Mouse (Mus musculus): ENCODE measurements around the gene Zfr. TPM values are rescaled to one million over a fixed set of nuclear protein-coding genes. Genes with fewer than 3 reads are reported as not detected.
"Not testable (repeated sequence)": the region's sequence is repeated elsewhere in the genome, so short reads cannot be mapped to it uniquely, and the experiment has no call there.

Gene Zfr
- polyA plus RNA-seq, 1 experiment from 2014 or later, result 119 TPM

- H3K27me3 ChIP-seq, result no peaks in the 10 kb centered on the region
- H3K36me3 ChIP-seq (ENCODE audit: poor library complexity, severe bottlenecking), result no peaks in the 10 kb centered on the region
- ATAC-seq, result no peak
- H3K27ac ChIP-seq, result no peak overlapping the region
- H3K9ac ChIP-seq, result no peak overlapping the region
- H3K4me2 ChIP-seq, result no peak overlapping the region
- WGBS, result 90% methylated on average over 1 of the region's 1 CpGs
- no peaks in the 10 kb centered on the region for H3K9me3 ChIP-seq (replicated peaks)
- H3K4me1 ChIP-seq, result peaks cover 20% of the 10 kb centered on the region
- no peak overlapping the region for H3K4me3 ChIP-seq
Observed at GRCm38 (mm10) chr15:12212266-12212665, 94.6 kb downstream of the Zfr start.

GRCm38 (mm10) chr15:12214531-12215414, 97.1 kb downstream of the Zfr start:
- no peak for ATAC-seq
- H3K4me3 ChIP-seq, result no peak overlapping the region
- H3K9me3 ChIP-seq (replicated peaks), result no peaks in the 10 kb centered on the region
- no peaks in the 10 kb centered on the region for H3K36me3 ChIP-seq (ENCODE audit: poor library complexity, severe bottlenecking)
- no peak overlapping the region for H3K9ac ChIP-seq
- H3K4me2 ChIP-seq, result no peak overlapping the region
- H3K27ac ChIP-seq, result no peak overlapping the region
- H3K27me3 ChIP-seq, result no peaks in the 10 kb centered on the region
- H3K4me1 ChIP-seq, result peaks cover 23% of the 10 kb centered on the region; the same call in 1 of the 2 replicates
- WGBS, result 88% methylated on average over 14 of the region's 14 CpGs

GRCm38 (mm10) chr15:12215415-12215718, 97.7 kb downstream of the Zfr start:
- H3K9ac ChIP-seq, result no peak overlapping the region
- no peak overlapping the region for H3K27ac ChIP-seq
- H3K4me2 ChIP-seq, result no peak overlapping the region
- H3K4me3 ChIP-seq, result no peak overlapping the region
- no peaks in the 10 kb centered on the region for H3K36me3 ChIP-seq (ENCODE audit: poor library complexity, severe bottlenecking)
- ATAC-seq, result no peak
- no peaks in the 10 kb centered on the region for H3K9me3 ChIP-seq (replicated peaks)
- WGBS, result 95% methylated on average over 5 of the region's 5 CpGs
- no peaks in the 10 kb centered on the region for H3K27me3 ChIP-seq
- peaks cover 23% of the 10 kb centered on the region; the same call in 1 of the 2 replicates for H3K4me1 ChIP-seq

- H3K9me3 ChIP-seq (replicated peaks), result no peaks in the 10 kb centered on the region
- 97% methylated on average over 8 of the region's 8 CpGs for WGBS
- no peaks in the 10 kb centered on the region for H3K36me3 ChIP-seq (ENCODE audit: poor library complexity, severe bottlenecking)
- no peak overlapping the region for H3K27ac ChIP-seq
- H3K4me3 ChIP-seq, result no peak overlapping the region
- no peak overlapping the region for H3K4me2 ChIP-seq
- peaks cover 24% of the 10 kb centered on the region for H3K4me1 ChIP-seq
- H3K27me3 ChIP-seq, result no peaks in the 10 kb centered on the region
- ATAC-seq, result no peak
- H3K9ac ChIP-seq, result no peak overlapping the region
Observed at GRCm38 (mm10) chr15:12216119-12216518, 98.5 kb downstream of the Zfr start.

GRCm38 (mm10) chr15:12216798-12217197, 99.2 kb downstream of the Zfr start:
- Histone ChIP-seq H3K27ac (no peak overlapping the region), H3K9ac (no peak overlapping the region), H3K9me3 (replicated peaks) (no peaks in the 10 kb centered on the region), H3K4me3 (no peak overlapping the region), H3K27me3 (no peaks in the 10 kb centered on the region), H3K36me3 (ENCODE audit: poor library complexity, severe bottlenecking) (no peaks in the 10 kb centered on the region), H3K4me2 (no peak overlapping the region), H3K4me1 (peaks cover 23% of the 10 kb centered on the region)
- WGBS, result 84% methylated on average over 13 of the region's 13 CpGs
- no peak for ATAC-seq

DNA sequence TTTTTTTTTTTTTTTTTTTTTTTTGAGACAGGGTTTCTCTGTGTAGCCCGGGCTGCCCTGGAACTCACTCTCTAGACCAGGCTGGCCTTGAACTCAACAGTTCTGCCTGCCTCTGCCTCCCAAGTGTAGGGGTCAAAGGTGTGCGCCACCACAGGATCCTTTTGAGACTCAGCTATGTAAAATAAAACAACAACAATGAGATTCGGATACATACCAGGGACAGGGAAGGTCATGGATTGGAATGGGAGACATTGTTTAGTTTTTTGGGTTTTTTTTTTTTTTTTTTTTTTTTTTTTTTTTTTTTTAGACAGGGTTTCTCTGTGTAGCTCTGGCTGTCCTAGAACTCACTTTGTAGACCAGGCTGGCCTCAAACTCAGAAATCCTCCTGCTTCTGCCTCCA, 99.7 kb downstream of the Zfr start:
- not testable (repeated sequence) for H3K9me3 ChIP-seq (replicated peaks); H3K27me3 ChIP-seq; H3K4me2 ChIP-seq; H3K9ac ChIP-seq; H3K36me3 ChIP-seq (ENCODE audit: poor library complexity, severe bottlenecking); ATAC-seq; H3K4me3 ChIP-seq; H3K27ac ChIP-seq
- peaks cover 28% of the 10 kb centered on the region for H3K4me1 ChIP-seq
- WGBS, result 94% methylated on average over 3 of the region's 3 CpGs

DNA sequence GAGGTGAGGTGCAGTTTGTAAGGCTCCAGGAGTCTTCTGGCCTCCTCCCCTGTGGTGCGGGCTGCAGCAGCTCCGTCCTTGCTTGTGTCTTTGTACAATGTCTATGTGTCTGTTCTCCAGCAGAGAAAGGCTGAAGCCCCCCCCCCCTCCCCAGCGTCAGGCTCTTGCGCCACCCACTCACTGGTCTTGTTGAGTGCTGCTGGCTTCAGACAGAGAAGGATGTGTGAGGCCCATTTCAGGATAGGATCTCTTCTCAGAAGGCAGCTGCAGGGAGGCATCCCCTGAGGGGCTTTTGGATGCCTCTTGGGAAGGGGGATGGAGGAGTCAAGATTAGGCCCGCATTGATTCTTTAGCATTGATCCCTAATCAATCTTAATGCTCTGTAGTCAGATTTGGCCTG, 100.2 kb downstream of the Zfr start:
- Histone ChIP-seq H3K4me2 (no peak overlapping the region), H3K27me3 (no peaks in the 10 kb centered on the region), H3K36me3 (ENCODE audit: poor library complexity, severe bottlenecking) (no peaks in the 10 kb centered on the region), H3K4me1 (peaks cover 33% of the 10 kb centered on the region), H3K4me3 (no peak overlapping the region), H3K9me3 (replicated peaks) (no peaks in the 10 kb centered on the region), H3K9ac (no peak overlapping the region), H3K27ac (no peak overlapping the region)
- WGBS, result 44% methylated on average over 5 of the region's 5 CpGs
- no peak for ATAC-seq

GRCm38 (mm10) chr15:12218583-12219382, 101.2 kb downstream of the Zfr start:
- no peaks in the 10 kb centered on the region for H3K27me3 ChIP-seq
- WGBS, result 95% methylated on average over 11 of the region's 11 CpGs
- no peaks in the 10 kb centered on the region for H3K9me3 ChIP-seq (replicated peaks)
- peaks cover 40% of the 10 kb centered on the region for H3K4me1 ChIP-seq
- no peak overlapping the region for H3K4me2 ChIP-seq
- no peak overlapping the region for H3K27ac ChIP-seq
- no peak for ATAC-seq
- H3K9ac ChIP-seq, result no peak overlapping the region
- no peaks in the 10 kb centered on the region for H3K36me3 ChIP-seq (ENCODE audit: poor library complexity, severe bottlenecking)
- no peak overlapping the region for H3K4me3 ChIP-seq

GRCm38 (mm10) chr15:12221131-12221530, 103.5 kb downstream of the Zfr start:
- Histone ChIP-seq H3K9ac (no peak overlapping the region), H3K4me3 (no peak overlapping the region), H3K36me3 (ENCODE audit: poor library complexity, severe bottlenecking) (no peaks in the 10 kb centered on the region), H3K27ac (no peak overlapping the region), H3K4me2 (no peak overlapping the region), H3K27me3 (no peaks in the 10 kb centered on the region), H3K9me3 (replicated peaks) (no peaks in the 10 kb centered on the region), H3K4me1 (peaks cover 29% of the 10 kb centered on the region)
- ATAC-seq, result no peak
- 92% methylated on average over 13 of the region's 13 CpGs for WGBS

GRCm38 (mm10) chr15:12222564-12223302, 105.1 kb downstream of the Zfr start:
- H3K27me3 ChIP-seq, result no peaks in the 10 kb centered on the region
- H3K4me1 ChIP-seq, result peaks cover 28% of the 10 kb centered on the region
- H3K9me3 ChIP-seq (replicated peaks), result no peaks in the 10 kb centered on the region
- peak; percentile 22; the same call in 1 of the 2 replicates for ATAC-seq
- H3K27ac ChIP-seq, result 0 out of 2 replicates have a peak overlapping the region, but pooled peaks have one; percentile 35
- 10% methylated on average over 8 of the region's 8 CpGs for WGBS
- no peaks in the 10 kb centered on the region for H3K36me3 ChIP-seq (ENCODE audit: poor library complexity, severe bottlenecking)
- no peak overlapping the region for H3K4me2 ChIP-seq
- peak overlapping the region; percentile 16; the same call in 1 of the 2 replicates for H3K9ac ChIP-seq
- H3K4me3 ChIP-seq, result no peak overlapping the region

GRCm38 (mm10) chr15:12223393-12223792, 105.8 kb downstream of the Zfr start:
- no peak overlapping the region for H3K9ac ChIP-seq
- H3K4me1 ChIP-seq, result peaks cover 23% of the 10 kb centered on the region
- H3K9me3 ChIP-seq (replicated peaks), result no peaks in the 10 kb centered on the region
- no peaks in the 10 kb centered on the region for H3K27me3 ChIP-seq
- H3K4me2 ChIP-seq, result no peak overlapping the region
- WGBS, result 71% methylated on average over 6 of the region's 6 CpGs
- no peaks in the 10 kb centered on the region for H3K36me3 ChIP-seq (ENCODE audit: poor library complexity, severe bottlenecking)
- H3K4me3 ChIP-seq, result no peak overlapping the region
- ATAC-seq, result no peak
- H3K27ac ChIP-seq, result no peak overlapping the region

DNA sequence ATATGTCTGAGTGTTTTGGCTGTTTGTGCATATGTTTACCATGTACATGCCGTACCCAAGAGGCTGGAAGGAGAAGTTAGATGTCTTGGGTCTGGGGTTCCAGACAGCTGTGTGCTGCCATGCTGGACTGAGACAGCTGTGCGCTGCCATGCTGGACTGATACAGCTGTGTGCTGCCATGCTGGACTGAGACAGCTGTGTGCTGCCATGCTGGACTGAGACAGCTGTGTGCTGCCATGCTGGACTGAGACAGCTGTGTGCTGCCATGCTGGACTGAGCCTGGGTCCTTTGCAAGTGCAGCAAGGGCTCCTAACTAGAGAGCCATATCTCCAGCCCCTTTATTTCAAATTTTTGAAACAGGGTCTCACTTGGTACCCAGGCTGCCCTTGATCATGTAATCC, 106.6 kb downstream of the Zfr start:
- Histone ChIP-seq H3K9me3 (replicated peaks) (no peaks in the 10 kb centered on the region), H3K36me3 (ENCODE audit: poor library complexity, severe bottlenecking) (no peaks in the 10 kb centered on the region), H3K9ac (no peak overlapping the region), H3K27ac (no peak overlapping the region), H3K4me3 (no peak overlapping the region), H3K27me3 (no peaks in the 10 kb centered on the region), H3K4me1 (peaks cover 23% of the 10 kb centered on the region), H3K4me2 (no peak overlapping the region)
- 100% methylated on average over 2 of the region's 2 CpGs for WGBS
- no peak for ATAC-seq

All from forebrain, embryonic 13.5 days (tissue).